Mouse (Mus musculus) heart, embryonic 14.5 days (tissue): ENCODE measurements around the gene Msl3l2. TPM values are rescaled to one million over a fixed set of nuclear protein-coding genes. Genes with fewer than 3 reads are reported as not detected.

ENCODE experiments used
- ATAC-seq: fragments of 200-750 bp; cut with Nextera tagmentation; 2 replicates; pipeline ENCODE4 v1.8.0; 2017; ENCODE audit warnings: low read depth, moderate TSS enrichment; ENCODE audit not compliant: insufficient number of reproducible peaks, insufficient read depth, low FRiP score
- H3K27ac ChIP-seq, 2 experiments: fragments of 200-500 bp in 1 of 2; fragments of 300-500 bp in 1 of 2; sonication (generic) in 1 of 2; replicated peaks in 1 of 2; 2 replicates each; pipeline ENCODE4 v1.5.1; 2012 to 2014; ENCODE audit warnings: low read depth in 2 of 2, low read length in 2 of 2, control low read depth in 1 of 2, mild to moderate bottlenecking in 1 of 2, mixed read lengths in 1 of 2; ENCODE audit not compliant: control insufficient read depth in 1 of 2, insufficient read depth in 1 of 2
- H3K27me3 ChIP-seq: fragments of 300-500 bp; sonication (generic); 2 replicates; pipeline ENCODE4 v1.6.1; 2014; ENCODE audit warnings: mild to moderate bottlenecking, low read length, control low read depth; ENCODE audit not compliant: control insufficient read depth, insufficient read depth
- H3K36me3 ChIP-seq: fragments of 300-500 bp; sonication (generic); 2 replicates; pipeline ENCODE4 v1.6.1; 2014; ENCODE audit warnings: mild to moderate bottlenecking, control low read depth, low read length, mixed read lengths; ENCODE audit not compliant: control insufficient read depth, insufficient read depth
- H3K4me1 ChIP-seq, 2 experiments: fragments of 200-500 bp in 1 of 2; fragments of 300-500 bp in 1 of 2; sonication (generic) in 1 of 2; 2 replicates each; pipeline ENCODE4 v1.6.1; 2012 to 2014; ENCODE audit warnings: low read length in 2 of 2, control low read depth in 1 of 2, mixed read lengths in 1 of 2; ENCODE audit not compliant: control insufficient read depth in 2 of 2, insufficient read depth in 2 of 2
- H3K4me2 ChIP-seq: fragments of 300-500 bp; sonication (generic); 2 replicates; pipeline ENCODE4 v1.6.1; 2014; ENCODE audit warnings: mild to moderate bottlenecking, low read length
- H3K4me3 ChIP-seq, 2 experiments: fragments of 200-500 bp in 1 of 2; fragments of 300-500 bp in 1 of 2; sonication (generic) in 1 of 2; 2 replicates each; pipeline ENCODE4 v1.5.1; 2012 to 2014; ENCODE audit warnings: low read length in 2 of 2, mild to moderate bottlenecking in 2 of 2, control low read depth in 1 of 2, low read depth in 1 of 2, moderate library complexity in 1 of 2; ENCODE audit not compliant: control insufficient read depth in 1 of 2, insufficient read depth in 1 of 2
- H3K9ac ChIP-seq: fragments of 300-500 bp; sonication (generic); 2 replicates; pipeline ENCODE4 v1.6.1; 2014; ENCODE audit warnings: mild to moderate bottlenecking, low read length
- H3K9me3 ChIP-seq: fragments of 300-500 bp; sonication (generic); 2 replicates; pipeline ENCODE4 v1.6.1; 2016; ENCODE audit warnings: low read length, control low read depth; ENCODE audit not compliant: control insufficient read depth
- WGBS: fragments of 180-500 bp; shearing (Covaris S2); extraction: QIAGEN DNeasy Blood & Tissue Kit; methylation state at CpG from one replicate; pipeline ENCODE4 v1.1.7; 2014; 5-methylcytosine and 5-hydroxymethylcytosine counted together
- polyA plus RNA-seq: library from polyadenylated mRNA; unstranded; fragments of >200 nt; fragmentation: Nextera tagmentation; extraction: Ambion mirVana; gene quantifications from 2 replicates; pipeline ENCODE4 v1.2.1, GENCODE M21; 2014

The Msl3l2 gene
- polyA plus RNA-seq, 1 experiment from 2014 or later = 5.7 TPM

DNA sequence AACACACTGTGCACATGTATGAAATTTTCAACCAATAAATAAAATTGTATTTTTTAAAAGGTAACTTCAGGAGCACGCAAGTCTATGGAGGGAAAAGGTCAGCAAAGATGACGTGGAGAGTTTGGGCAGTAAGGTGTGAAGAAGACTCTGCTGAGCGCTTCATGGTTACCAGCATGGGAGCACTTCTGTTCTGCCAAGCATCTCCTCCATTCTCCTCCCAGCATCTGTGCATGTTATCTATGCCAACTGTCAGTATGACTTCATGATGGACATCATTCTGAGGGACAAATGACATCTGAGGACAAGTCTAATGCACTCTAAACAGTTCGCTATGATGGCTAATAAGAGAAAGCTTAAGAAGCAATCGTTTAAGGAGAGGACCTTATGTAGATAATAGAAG is 30.5 kb downstream of the Msl3l2 start:
- no peak for ATAC-seq
- Histone ChIP-seq H3K9me3 (no peaks in the 10 kb centered on the region), H3K4me2 (no peak overlapping the region), H3K27me3 (no peaks in the 10 kb centered on the region), H3K4me1 (no peaks in the 10 kb centered on the region), H3K36me3 (no peaks in the 10 kb centered on the region), H3K9ac (no peak overlapping the region), H3K27ac (no peak overlapping the region), H3K4me3 (no peak overlapping the region)
- 86% methylated on average over 5 of the region's 5 CpGs for WGBS

DNA sequence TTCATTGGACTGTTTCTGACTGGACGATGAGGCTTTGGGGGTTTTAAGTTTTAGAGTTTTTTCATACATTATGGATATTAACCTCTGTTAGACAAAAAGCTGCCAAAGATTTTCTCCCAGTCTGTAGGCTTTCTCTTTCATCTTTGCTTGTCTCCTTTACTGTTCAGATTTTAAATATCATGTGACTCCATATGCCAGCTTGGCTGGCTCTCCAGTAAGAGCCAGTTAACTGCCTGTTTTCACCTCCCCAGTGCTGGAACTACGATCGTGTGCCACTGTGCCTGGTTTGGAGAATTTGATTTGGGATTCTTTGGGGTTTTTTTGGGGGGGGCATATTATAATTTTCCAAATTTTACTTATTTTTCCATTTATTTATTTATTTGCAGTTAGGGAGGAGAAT is 42.2 kb downstream of the Msl3l2 start:
- H3K27ac ChIP-seq = no peak overlapping the region
- no peaks in the 10 kb centered on the region for H3K27me3 ChIP-seq
- H3K36me3 ChIP-seq = no peaks in the 10 kb centered on the region
- no peak overlapping the region for H3K9ac ChIP-seq
- ATAC-seq = no peak
- no peak overlapping the region for H3K4me2 ChIP-seq
- no peaks in the 10 kb centered on the region for H3K4me1 ChIP-seq
- no peaks in the 10 kb centered on the region for H3K9me3 ChIP-seq
- no peak overlapping the region for H3K4me3 ChIP-seq
- WGBS = 91% methylated on average over 3 of the region's 3 CpGs

- WGBS = 80% methylated on average over 3 of the region's 3 CpGs
- Histone ChIP-seq H3K9me3 (no peaks in the 10 kb centered on the region), H3K4me1 (no peaks in the 10 kb centered on the region), H3K27ac (no peak overlapping the region), H3K36me3 (no peaks in the 10 kb centered on the region), H3K4me2 (no peak overlapping the region), H3K27me3 (no peaks in the 10 kb centered on the region), H3K4me3 (no peak overlapping the region), H3K9ac (no peak overlapping the region)
- no peak for ATAC-seq
These were observed 50.2 kb downstream of the Msl3l2 start for GRCm38 (mm10) chr10:56156956-56157355.

DNA sequence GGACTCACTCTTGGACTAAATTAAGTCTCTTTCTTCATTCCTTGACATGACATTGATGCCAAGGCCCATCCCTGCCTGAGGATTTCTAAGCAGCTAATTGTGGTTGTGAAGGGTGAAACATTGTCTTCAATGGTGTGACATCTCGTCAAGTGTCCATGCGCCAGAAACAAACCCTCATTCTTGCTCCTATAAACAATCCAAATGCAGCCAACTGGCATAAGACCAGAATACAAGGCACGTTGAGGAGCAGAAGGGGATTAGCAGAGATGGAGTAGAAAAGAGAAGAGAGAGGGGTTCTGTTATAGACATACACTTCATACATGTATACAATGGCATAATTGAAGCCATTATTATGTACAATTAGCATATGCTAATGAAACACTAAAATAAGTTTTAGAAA is 51.5 kb downstream of the Msl3l2 start:
- no peaks in the 10 kb centered on the region for H3K4me1 ChIP-seq
- no peaks in the 10 kb centered on the region for H3K27me3 ChIP-seq
- no peak overlapping the region for H3K9ac ChIP-seq
- H3K9me3 ChIP-seq = no peaks in the 10 kb centered on the region
- ATAC-seq = no peak
- H3K4me2 ChIP-seq = no peak overlapping the region
- H3K4me3 ChIP-seq = no peak overlapping the region
- WGBS = 83% methylated on average over 3 of the region's 3 CpGs
- H3K36me3 ChIP-seq = no peaks in the 10 kb centered on the region
- H3K27ac ChIP-seq = no peak overlapping the region

GRCm38 (mm10) chr10:56158748-56159147 is 52.0 kb downstream of the Msl3l2 start:
- Histone ChIP-seq H3K4me1 (no peaks in the 10 kb centered on the region), H3K4me3 (no peak overlapping the region), H3K9me3 (no peaks in the 10 kb centered on the region), H3K36me3 (no peaks in the 10 kb centered on the region), H3K27ac (no peak overlapping the region), H3K4me2 (no peak overlapping the region), H3K9ac (no peak overlapping the region), H3K27me3 (no peaks in the 10 kb centered on the region)
- WGBS = 85% methylated on average over 2 of the region's 2 CpGs
- no peak for ATAC-seq

GRCm38 (mm10) chr10:56164411-56164810 is 57.7 kb downstream of the Msl3l2 start:
- WGBS = 70% methylated on average over 3 of the region's 3 CpGs
- H3K4me3 ChIP-seq = no peak overlapping the region
- no peak overlapping the region for H3K27ac ChIP-seq
- H3K4me2 ChIP-seq = no peak overlapping the region
- H3K36me3 ChIP-seq = no peaks in the 10 kb centered on the region
- H3K27me3 ChIP-seq = no peaks in the 10 kb centered on the region
- no peak for ATAC-seq
- H3K9me3 ChIP-seq = no peaks in the 10 kb centered on the region
- H3K9ac ChIP-seq = no peak overlapping the region
- no peaks in the 10 kb centered on the region for H3K4me1 ChIP-seq

DNA sequence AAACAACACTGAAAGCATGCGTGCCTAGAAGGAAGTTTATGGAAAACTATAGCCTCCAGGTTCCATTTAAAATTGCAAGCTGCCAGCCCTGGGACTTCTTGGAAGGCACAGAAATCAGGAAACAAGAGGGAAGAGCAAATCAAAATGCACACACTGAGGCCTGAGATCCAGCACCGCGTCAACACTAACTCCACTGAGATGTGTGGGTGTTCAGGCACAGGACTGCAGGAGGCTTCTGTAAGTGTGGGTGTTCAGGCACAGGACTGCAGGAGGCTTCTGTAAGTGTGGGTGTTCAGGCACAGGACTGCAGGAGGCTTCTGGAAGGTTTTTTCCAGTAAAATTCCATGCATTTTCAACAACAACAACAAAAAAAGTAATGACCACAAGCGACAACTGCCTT is 59.0 kb downstream of the Msl3l2 start:
- Histone ChIP-seq H3K9me3 (no peaks in the 10 kb centered on the region), H3K9ac (no peak overlapping the region), H3K4me1 (no peaks in the 10 kb centered on the region), H3K27me3 (no peaks in the 10 kb centered on the region), H3K4me3 (no peak overlapping the region), H3K4me2 (no peak overlapping the region), H3K36me3 (no peaks in the 10 kb centered on the region), H3K27ac (no peak overlapping the region)
- 72% methylated on average over 4 of the region's 4 CpGs for WGBS
- ATAC-seq = no peak
